Mouse (Mus musculus) MEL (cell line): ENCODE results near the gene Hsd11b2. TPM values are rescaled to one million over a fixed set of nuclear protein-coding genes. Genes with fewer than 3 reads are reported as not detected.

Experiments used
- DNase-seq: peaks from one replicate; pipeline ENCODE4 v3.0.0; 2011; ENCODE audit warnings: low read depth, low spot score
- H3K27ac ChIP-seq: 2 replicates; pipeline ENCODE4 v1.5.1; 2012; ENCODE audit warnings: low read depth, mild to moderate bottlenecking, control low read depth, low read length, moderate library complexity; ENCODE audit not compliant: control insufficient read depth
- H3K27me3 ChIP-seq, 2 experiments: fragments of 150-350 bp in 1 of 2; sonication (generic) in 1 of 2; 2 replicates each; pipeline ENCODE4 v1.6.1; 2012; ENCODE audit warnings: low read length in 2 of 2, mild to moderate bottlenecking in 2 of 2, improper control_type of control experiment in 1 of 2, moderate library complexity in 1 of 2; ENCODE audit not compliant: insufficient read depth in 2 of 2, control insufficient read depth in 1 of 2
- H3K36me3 ChIP-seq, 2 experiments: 2 replicates each; pipeline ENCODE4 v1.6.1; 2012 to 2014; ENCODE audit warnings: low read length in 2 of 2, improper control_type of control experiment in 1 of 2, inconsistent platforms in 1 of 2, mild to moderate bottlenecking in 1 of 2; ENCODE audit not compliant: insufficient read depth in 2 of 2, control insufficient read depth in 1 of 2
- H3K4me1 ChIP-seq, 2 experiments: fragments of 150-350 bp in 1 of 2; sonication (generic) in 1 of 2; 2 replicates each; pipeline ENCODE4 v1.6.1; 2012; ENCODE audit warnings: low read length in 2 of 2, improper control_type of control experiment in 1 of 2, mild to moderate bottlenecking in 1 of 2; ENCODE audit not compliant: insufficient read depth in 2 of 2, control insufficient read depth in 1 of 2
- H3K4me3 ChIP-seq, 2 experiments: fragments of 150-350 bp in 1 of 2; sonication (generic) in 1 of 2; 2 replicates each; pipeline ENCODE4 v1.5.1; 2012; ENCODE audit warnings: low read depth in 2 of 2, low read length in 2 of 2, mild to moderate bottlenecking in 2 of 2, moderate library complexity in 2 of 2, control low read depth in 1 of 2, improper control_type of control experiment in 1 of 2; ENCODE audit not compliant: control insufficient read depth in 1 of 2, insufficient read depth in 1 of 2
- H3K79me2 ChIP-seq: 2 replicates; pipeline ENCODE4 v1.6.1; 2012; ENCODE audit warnings: mild to moderate bottlenecking, low read length, moderate library complexity; ENCODE audit not compliant: control insufficient read depth, poor library complexity, insufficient read depth
- H3K9ac ChIP-seq: 2 replicates; pipeline ENCODE4 v1.6.1; 2012; ENCODE audit warnings: low read depth, mild to moderate bottlenecking, control low read depth, low read length, moderate library complexity; ENCODE audit not compliant: control insufficient read depth, poor library complexity, severe bottlenecking
- H3K9me3 ChIP-seq: fragments of 150-350 bp; sonication (generic); replicated peaks from 2 replicates; pipeline ENCODE4 v1.6.1; 2012; ENCODE audit warnings: mild to moderate bottlenecking, low read length, improper control_type of control experiment, moderate library complexity; ENCODE audit not compliant: insufficient read depth
- BHLHE40 ChIP-seq: IDR thresholded peaks from 2 replicates; pipeline ENCODE4 v1.6.1; 2012; ENCODE audit warnings: low read depth, mild to moderate bottlenecking, inconsistent platforms, low read length, improper control_type of control experiment, borderline replicate concordance
- CHD2 ChIP-seq: IDR thresholded peaks from 2 replicates; pipeline ENCODE4 v1.6.1; 2011; ENCODE audit warnings: low read length, improper control_type of control experiment
- CTCF ChIP-seq, 3 experiments: IDR thresholded peaks in 2 of 3; conservative IDR thresholded peaks in 1 of 3; 2 replicates each; pipeline ENCODE4 v1.5.1; 2011 to 2012; ENCODE audit warnings: low read length in 3 of 3, low read depth in 2 of 3, mild to moderate bottlenecking in 2 of 3, improper control_type of control experiment in 1 of 3, inconsistent platforms in 1 of 3, mixed read lengths in 1 of 3, moderate library complexity in 1 of 3; ENCODE audit not compliant: control insufficient read depth in 1 of 3, insufficient read depth in 1 of 3, poor library complexity in 1 of 3, severe bottlenecking in 1 of 3
- E2F4 ChIP-seq: IDR thresholded peaks from 2 replicates; pipeline ENCODE4 v1.6.1; 2011; ENCODE audit warnings: low read depth, low read length, improper control_type of control experiment, borderline replicate concordance
- KAT2A ChIP-seq: conservative IDR thresholded peaks from 2 replicates; pipeline ENCODE4 v1.6.1; 2012; ENCODE audit warnings: low read depth, low read length, improper control_type of control experiment, inconsistent platforms
- MAFK ChIP-seq: IDR thresholded peaks from 2 replicates; pipeline ENCODE4 v1.6.1; 2011; ENCODE audit warnings: low read depth, mild to moderate bottlenecking, low read length, improper control_type of control experiment, borderline replicate concordance
- MAZ ChIP-seq: IDR thresholded peaks from 2 replicates; pipeline ENCODE4 v1.6.1; 2012; ENCODE audit warnings: low read depth, mild to moderate bottlenecking, inconsistent platforms, low read length, improper control_type of control experiment
- MYB ChIP-seq: IDR thresholded peaks from 2 replicates; pipeline ENCODE4 v1.6.1; 2011; ENCODE audit warnings: mild to moderate bottlenecking, low read depth, low read length, improper control_type of control experiment
- NELFE ChIP-seq: IDR thresholded peaks from 2 replicates; pipeline ENCODE4 v1.6.1; 2011; ENCODE audit warnings: low read depth, low read length, improper control_type of control experiment
- POLR2AphosphoS2 ChIP-seq: IDR thresholded peaks from 2 replicates; pipeline ENCODE4 v1.6.1; 2011; ENCODE audit warnings: low read length, improper control_type of control experiment
- RAD21 ChIP-seq: IDR thresholded peaks from 2 replicates; pipeline ENCODE4 v1.6.1; 2011; ENCODE audit warnings: mild to moderate bottlenecking, low read depth, low read length, improper control_type of control experiment
- RCOR1 ChIP-seq: IDR thresholded peaks from 2 replicates; pipeline ENCODE4 v1.6.1; 2012; ENCODE audit warnings: low read depth, mild to moderate bottlenecking, inconsistent platforms, low read length, improper control_type of control experiment
- SIN3A ChIP-seq: IDR thresholded peaks from 2 replicates; pipeline ENCODE4 v1.6.1; 2012; ENCODE audit warnings: low read length, improper control_type of control experiment, inconsistent platforms
- SMC3 ChIP-seq: IDR thresholded peaks from 2 replicates; pipeline ENCODE4 v1.6.1; 2011; ENCODE audit warnings: low read depth, low read length, improper control_type of control experiment
- TAL1 ChIP-seq: IDR thresholded peaks from 2 replicates; pipeline ENCODE4 v1.6.1; 2012; ENCODE audit warnings: mild to moderate bottlenecking, inconsistent platforms, low read length, moderate library complexity, mixed read lengths
- UBTF ChIP-seq: IDR thresholded peaks from 2 replicates; pipeline ENCODE4 v1.6.1; 2012; ENCODE audit warnings: low read depth, mild to moderate bottlenecking, inconsistent platforms, low read length, improper control_type of control experiment, moderate library complexity, borderline replicate concordance; ENCODE audit not compliant: insufficient read depth
- USF2 ChIP-seq, 2 experiments: IDR thresholded peaks; 2 replicates each; pipeline ENCODE4 v1.6.1; 2011 to 2012; ENCODE audit warnings: improper control_type of control experiment in 2 of 2, low read length in 2 of 2, borderline replicate concordance in 1 of 2, inconsistent platforms in 1 of 2, low read depth in 1 of 2, mild to moderate bottlenecking in 1 of 2; ENCODE audit not compliant: insufficient read depth in 1 of 2
- ZC3H11A ChIP-seq: IDR thresholded peaks from 2 replicates; pipeline ENCODE4 v1.6.1; 2012; ENCODE audit warnings: low read depth, mild to moderate bottlenecking, inconsistent platforms, low read length, improper control_type of control experiment
- ZMIZ1 ChIP-seq: IDR thresholded peaks from 2 replicates; pipeline ENCODE4 v1.6.1; 2012; ENCODE audit warnings: low read depth, mild to moderate bottlenecking, inconsistent platforms, low read length, improper control_type of control experiment, moderate library complexity
- ZNF384 ChIP-seq: IDR thresholded peaks from 2 replicates; pipeline ENCODE4 v1.6.1; 2012; ENCODE audit warnings: low read depth, mild to moderate bottlenecking, inconsistent platforms, low read length, improper control_type of control experiment
- polyA plus RNA-seq, 2 experiments: library from polyadenylated mRNA; stranded (reverse) in 1 of 2; unstranded in 1 of 2; fragments of >175 nt in 1 of 2; fragments of >200 nt in 1 of 2; gene quantifications; 2 replicates each; pipeline versions ENCODE4 v1.2.1 to v1.2.4; 2012; ENCODE audit warnings: low replicate concordance in 2 of 2, low read depth in 1 of 2; ENCODE audit not compliant: insufficient read length in 2 of 2, insufficient read depth in 1 of 2, missing spikeins in 1 of 2
- total RNA-seq: library from RNA; depleted of rRNA; stranded (reverse); fragments of 300-350 nt; gene quantifications from 2 replicates; pipeline ENCODE4 v1.2.3, GENCODE M21; 2012

Hsd11b2 gene
- total and polyA plus RNA-seq, 3 experiments, result 0.27 to 2.1 TPM; not detected in 1

DNA sequence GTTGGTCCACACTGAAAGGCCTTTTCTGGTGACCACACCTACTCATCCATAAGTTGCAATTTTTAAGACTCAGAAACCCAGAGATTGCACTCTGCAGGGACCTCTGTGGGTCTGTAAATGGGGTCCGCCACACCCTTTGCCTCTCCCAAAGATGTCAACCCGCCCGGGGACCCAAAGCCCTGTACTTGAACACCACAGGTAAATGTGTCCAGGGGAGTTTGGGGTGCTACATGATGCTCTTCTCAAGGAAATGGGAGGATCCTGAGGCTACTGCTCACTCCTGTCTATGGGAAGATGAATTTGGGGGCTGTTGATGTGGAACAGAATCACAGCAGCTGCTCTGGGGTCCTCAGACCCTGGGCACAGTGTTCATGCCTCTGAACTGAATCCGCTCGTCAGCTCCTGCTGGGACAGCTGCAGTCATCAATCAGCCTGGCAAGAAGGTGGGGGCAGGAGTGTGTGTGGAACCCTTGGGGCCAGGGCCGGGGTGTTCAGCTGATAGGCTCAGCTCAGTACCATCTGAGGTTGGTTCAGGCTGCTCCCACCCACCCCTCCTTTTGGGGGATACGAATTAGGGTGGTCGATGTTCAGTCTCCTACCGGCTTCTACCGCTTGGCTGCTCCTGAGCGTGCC is 47.8 kb upstream of the Hsd11b2 start:
- DNase-seq, result no peak
- Histone ChIP-seq H3K36me3 (no peaks in the 10 kb centered on the region), H3K27ac (no peak overlapping the region), H3K9me3 (no peaks in the 10 kb centered on the region), H3K27me3 (no peaks in the 10 kb centered on the region), H3K9ac (no peak overlapping the region), H3K79me2 (no peaks in the 10 kb centered on the region), H3K4me1 (peaks cover 0 to 3% of the 10 kb centered on the region in 2 experiments; a peak in 1 of 4 replicates), H3K4me3 (no peak overlapping the region)
- no peak for TF ChIP-seq ZMIZ1
- TF ChIP-seq KAT2A, result no peak
- TF ChIP-seq TAL1, result no peak
- TF ChIP-seq SMC3, result no peak
- no peak for TF ChIP-seq MAFK
- TF ChIP-seq RCOR1, result no peak
- TF ChIP-seq MAZ, result no peak
- TF ChIP-seq MYB, result no peak
- no peak for TF ChIP-seq USF2 (IDR thresholded peaks at IDR 0.05; ENCODE audit: borderline replicate concordance in 1 of 2, insufficient read depth in 1 of 2, low read depth in 1 of 2, low read length in 2 of 2)
- TF ChIP-seq BHLHE40, result no peak
- no peak for TF ChIP-seq ZNF384
- no peak for TF ChIP-seq CTCF (IDR thresholded peaks at IDR 0.05 in 2 of 3, conservative IDR thresholded peaks at IDR 0.05 in 1 of 3; ENCODE audit: control insufficient read depth in 1 of 3, insufficient read depth in 1 of 3, low read depth in 2 of 3, low read length in 3 of 3, poor library complexity in 1 of 3, severe bottlenecking in 1 of 3)
- TF ChIP-seq SIN3A, result no peak
- TF ChIP-seq RAD21, result no peak
- no peak for TF ChIP-seq CHD2
- TF ChIP-seq ZC3H11A, result no peak
- no peak for TF ChIP-seq POLR2AphosphoS2

DNA sequence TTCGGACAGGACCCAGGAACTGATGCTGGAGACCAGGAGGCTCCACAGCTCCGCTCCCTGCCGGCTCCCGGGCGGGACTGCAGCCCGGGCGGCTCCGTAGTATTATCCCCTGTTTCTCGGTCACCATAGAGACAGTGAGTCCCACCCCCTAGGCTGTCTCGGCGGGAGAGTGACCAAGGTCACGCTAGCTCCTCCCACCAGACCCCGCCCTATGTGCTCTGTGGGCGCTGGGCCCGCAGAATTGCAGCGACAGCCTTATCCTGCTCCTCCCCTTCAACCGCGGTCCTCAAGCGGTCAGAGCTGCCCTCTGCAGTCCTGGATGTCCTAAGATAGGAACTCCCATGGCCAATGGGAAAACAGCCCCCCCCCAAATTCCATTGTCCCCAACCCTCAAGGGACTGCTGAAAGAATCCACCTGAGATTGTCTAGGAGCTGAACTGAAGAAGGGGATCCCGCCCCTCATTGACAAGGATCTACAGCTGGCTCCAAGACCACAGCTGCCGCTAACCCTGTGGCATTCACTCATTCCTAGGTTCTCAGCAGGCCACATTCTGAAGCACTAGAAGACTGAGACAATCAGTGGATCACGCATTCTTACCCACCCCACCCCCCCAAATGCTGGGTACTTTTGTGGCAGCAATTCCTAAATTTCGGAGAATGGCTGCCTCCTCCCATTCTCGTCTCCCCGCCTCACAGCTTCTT is 47.1 kb upstream of the Hsd11b2 start, which contains the start of gene Tppp3:
Gene Tppp3 (minus strand): TSS at position 213 of the 702 bp plus-strand sequence.
- no peak for DNase-seq
- H3K36me3 ChIP-seq, result no peaks in the 10 kb centered on the region
- H3K4me3 ChIP-seq, result no peak within 1 kb of the TSS
- no peak for TF ChIP-seq E2F4
- no peak for TF ChIP-seq NELFE
- no peak for TF ChIP-seq UBTF
- TF ChIP-seq CHD2, result no peak
- TF ChIP-seq ZMIZ1, result no peak
- no peaks in the 10 kb centered on the region for H3K27me3 ChIP-seq
- H3K4me1 ChIP-seq, result peaks cover 0 to 3% of the 10 kb centered on the region in 2 experiments; a peak in 1 of 4 replicates
- no peak within 1 kb of the TSS for H3K9ac ChIP-seq
- no peaks in the 10 kb centered on the region for H3K79me2 ChIP-seq
- no peak within 1 kb of the TSS for H3K27ac ChIP-seq
- no peaks in the 10 kb centered on the region for H3K9me3 ChIP-seq
